11 mouse cellular contexts compared by ENCODE assay signal in the genomic region with DNA sequence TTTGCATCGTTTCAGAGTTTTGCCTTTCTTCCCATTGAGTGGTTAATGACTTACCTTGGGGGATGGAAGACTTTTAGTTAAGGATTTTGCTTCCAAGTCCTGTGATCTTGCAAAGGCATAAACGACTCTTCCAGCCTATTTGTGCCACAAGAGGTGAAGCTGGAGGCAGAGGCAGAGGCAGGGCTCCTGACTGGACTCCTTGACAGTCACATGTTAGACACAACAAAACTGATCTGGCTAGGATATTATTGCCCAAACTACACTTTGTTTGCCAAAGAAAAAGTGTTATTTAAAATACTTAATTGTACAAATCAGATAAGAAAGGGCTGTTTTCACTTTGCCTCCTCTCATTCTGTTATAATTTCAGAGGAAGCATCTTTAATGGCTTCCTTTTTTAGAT. TPM values are rescaled to one million over a fixed set of nuclear protein-coding genes. Genes with fewer than 3 reads are reported as not detected.
A peak's percentile ranks its signal among the peaks of the same experiment; 100 is the strongest.
DNase-seq lines count a peak whose midpoint lies in the region; TF ChIP-seq lines count a peak whose summit lies in the region.
"Had no signal": no experiment of that assay in that cellular context is flagged by ENCODE, and none has a peak within 500 bp of the region (broad histone marks: within the 10 kb centered on the region; RNA-seq: fewer than 3 reads in every experiment).

No protein-coding gene starts in this region.

- H3K27me3 ChIP-seq in heart, embryonic 10.5 days (ENCODE audit: insufficient read depth, poor library complexity, severe bottlenecking) = no peaks in the 10 kb centered on the region
- H3K27me3 ChIP-seq in MEL (ENCODE audit: control insufficient read depth in 1 of 2, insufficient read depth in 2 of 2, low read length in 2 of 2) = no peaks in the 10 kb centered on the region
- H3K27me3 ChIP-seq: kidney, embryonic 15.5 days had no signal

- intact Hi-C loops in heart, postnatal 36 days (cut with DNase I) = no loop called here
- intact Hi-C loops in gastrocnemius, postnatal 36 days (cut with DNase I) = no loop called here

- H3K79me2 ChIP-seq in MEL (ENCODE audit: control insufficient read depth, insufficient read depth, low read length, poor library complexity) = peaks cover 67% of the 10 kb centered on the region

- no peak for TF ChIP-seq RAD21 in MEL (IDR thresholded peaks at IDR 0.05; ENCODE audit: low read depth, low read length)

- TF ChIP-seq CTCF in MEL (IDR thresholded peaks at IDR 0.05 in 2 of 3, conservative IDR thresholded peaks at IDR 0.05 in 1 of 3; ENCODE audit: control insufficient read depth in 1 of 3, insufficient read depth in 1 of 3, low read depth in 2 of 3, low read length in 3 of 3, poor library complexity in 1 of 3, severe bottlenecking in 1 of 3) = no peak

- TF ChIP-seq POLR2A in MEL (IDR thresholded peaks at IDR 0.05; ENCODE audit: control insufficient read depth in 1 of 2, insufficient read depth in 1 of 2, low read depth in 1 of 2, low read length in 2 of 2, poor library complexity in 1 of 2) = peak in 1 of 2 experiments; percentile 48; a peak in 1 of 4 replicates

- 18% methylated on average over 2 of the region's 2 CpGs for WGBS in heart, embryonic 10.5 days

- TF ChIP-seq EP300 in MEL (IDR thresholded peaks at IDR 0.05; ENCODE audit: low read depth in 1 of 2, low read length in 2 of 2) = no peak

- peak overlapping the region; percentile 99 for H3K4me3 ChIP-seq in heart, embryonic 10.5 days
- H3K4me3 ChIP-seq in MEL (ENCODE audit: control insufficient read depth in 1 of 2, insufficient read depth in 1 of 2, low read depth in 2 of 2, low read length in 2 of 2) = peak overlapping the region; percentile 95 to 98

- no peak for DNase-seq in heart, embryonic 10.5 days (ENCODE audit: low spot score)
- no peak for DNase-seq in heart, postnatal 36 days
- DNase-seq in kidney, postnatal 36 days = peak; percentile 36 to 53
- no peak for DNase-seq in kidney, postnatal 10 days
- DNase-seq in MEL (ENCODE audit: low read depth, low spot score) (peak; percentile 84), liver (peak; percentile 49)
- no peak for DNase-seq in gastrocnemius, postnatal 36 days
- no peak for DNase-seq in adrenal gland, adult 2 months
- DNase-seq: layer of hippocampus, postnatal 36 days had no signal

- peak overlapping the region; percentile 97 for H3K9ac ChIP-seq in MEL (ENCODE audit: control insufficient read depth, low read depth, low read length, poor library complexity, severe bottlenecking)
- H3K9ac ChIP-seq: kidney, embryonic 15.5 days had no signal

- peak overlapping the region; percentile 99 for H3K27ac ChIP-seq in heart, embryonic 10.5 days
- peak overlapping the region; percentile 100 for H3K27ac ChIP-seq in MEL (ENCODE audit: control insufficient read depth, low read depth, low read length)
- H3K27ac ChIP-seq: kidney, embryonic 15.5 days had no signal

- peaks cover 60% of the 10 kb centered on the region for H3K4me1 ChIP-seq in heart, embryonic 10.5 days
- peaks cover 31 to 36% of the 10 kb centered on the region in 2 experiments for H3K4me1 ChIP-seq in MEL (ENCODE audit: control insufficient read depth in 1 of 2, insufficient read depth in 2 of 2, low read length in 2 of 2)

- no peaks in the 10 kb centered on the region for H3K9me3 ChIP-seq in heart, embryonic 10.5 days
- no peaks in the 10 kb centered on the region for H3K9me3 ChIP-seq in MEL (replicated peaks; ENCODE audit: insufficient read depth, low read length)
- H3K9me3 ChIP-seq: hindbrain, embryonic 10.5 days; kidney, embryonic 15.5 days had no signal

- H3K36me3 ChIP-seq in heart, embryonic 10.5 days = no peaks in the 10 kb centered on the region
- H3K36me3 ChIP-seq in MEL (ENCODE audit: control insufficient read depth in 1 of 2, insufficient read depth in 2 of 2, low read length in 2 of 2) = peaks cover 2 to 46% of the 10 kb centered on the region in 2 experiments
- H3K36me3 ChIP-seq: hindbrain, embryonic 10.5 days; kidney, embryonic 15.5 days had no signal

TF ChIP-seq in MEL, 35 proteins besides CTCF, POLR2A, EP300 and RAD21:
- no peak for TF ChIP-seq MYB (IDR thresholded peaks at IDR 0.05; ENCODE audit: low read depth, low read length)
- peak; percentile 11; the same call in 1 of the 2 replicates for TF ChIP-seq ZMIZ1 (IDR thresholded peaks at IDR 0.05; ENCODE audit: low read depth, low read length)
- TF ChIP-seq CHD1 (IDR thresholded peaks at IDR 0.05; ENCODE audit: low read depth, low read length) = peak; percentile 20; the same call in 1 of the 2 replicates
- peak; percentile 48; the same call in 1 of the 2 replicates for TF ChIP-seq BHLHE40 (IDR thresholded peaks at IDR 0.05; ENCODE audit: borderline replicate concordance, low read depth, low read length)
- TF ChIP-seq ZNF384 (IDR thresholded peaks at IDR 0.05; ENCODE audit: low read depth, low read length) = peak; percentile 15; the same call in 1 of the 2 replicates
- peak; percentile 84 for TF ChIP-seq SIN3A (IDR thresholded peaks at IDR 0.05; ENCODE audit: low read length)
- TF ChIP-seq MXI1 (IDR thresholded peaks at IDR 0.05; ENCODE audit: low read depth, low read length) = peak; percentile 91; the same call in 1 of the 2 replicates
- 0 out of 2 replicates have a peak, but pooled peaks have one; percentile 83 for TF ChIP-seq GATA1 (IDR thresholded peaks at IDR 0.05; ENCODE audit: low read depth, low read length)
- TF ChIP-seq USF1 (IDR thresholded peaks at IDR 0.05; ENCODE audit: low read depth, low read length) = peak; percentile 69
- TF ChIP-seq MAZ (IDR thresholded peaks at IDR 0.05; ENCODE audit: low read depth, low read length) = no peak
- TF ChIP-seq NRF1 (IDR thresholded peaks at IDR 0.05; ENCODE audit: insufficient read depth, low read depth, low read length, poor library complexity, severe bottlenecking) = no peak
- TF ChIP-seq POLR2AphosphoS2 (IDR thresholded peaks at IDR 0.05; ENCODE audit: low read length) = peak; percentile 10; the same call in 1 of the 2 replicates
- no peak for TF ChIP-seq POLR2AphosphoS5 (IDR thresholded peaks at IDR 0.05; ENCODE audit: borderline replicate concordance, low read depth, low read length)
- no peak; the same call in 1 of the 2 replicates for TF ChIP-seq MAFK (IDR thresholded peaks at IDR 0.05; ENCODE audit: borderline replicate concordance, low read depth, low read length)

RNA-seq across cellular contexts. Expression of a gene that starts 3.1 kb away (rescaled TPM):
- polyA plus RNA-seq in heart, embryonic 10.5 days (2016; fragmentation: Nextera tagmentation; extraction: Ambion mirVana) = 54.9 and 61.9 TPM in 2 replicates
- 10 to 100 TPM; 67.0 to 76.8 TPM for total RNA-seq in heart, postnatal 36 days (2021)
- total RNA-seq in MEL (2012; rRNA removed) = 168 and 221 TPM in 2 replicates
- 100 to 1,000 TPM; 361 to 659 TPM for polyA plus RNA-seq in MEL (2012; ENCODE audit: insufficient read depth in 1 of 2, insufficient read length in 2 of 2, low read depth in 1 of 2, low replicate concordance in 2 of 2, missing spikeins in 1 of 2)
- 10 to 100 TPM; 28.4 to 37.8 TPM for total RNA-seq in gastrocnemius, postnatal 36 days (2021)
- total RNA-seq in adrenal gland, adult 2 months (2021) = 10 to 100 TPM; 56.3 to 57.9 TPM
- 13.7 and 17.3 TPM in 2 replicates for polyA plus RNA-seq in adrenal gland, adult 2 months (2012; rRNA removed)

Comparison
In these comparisons a context has a peak if more than half of its experiments do, and no peak if none do; other contexts are left out.
1. DNase-seq: peak in kidney, postnatal 36 days (2 of 2), MEL (single experiment) and liver (single experiment); none in heart, embryonic 10.5 days (single experiment), heart, postnatal 36 days (0 of 2), kidney, postnatal 10 days (single experiment), gastrocnemius, postnatal 36 days (0 of 2) and adrenal gland, adult 2 months (single experiment).